Mouse (Mus musculus) erythroblast, embryonic 14.5 days (primary cell): ENCODE data around the gene Fndc10.

Source experiments
- GATA1 ChIP-seq: IDR thresholded peaks from 2 replicates; pipeline ENCODE4 v1.6.1; 2012; ENCODE audit warnings: low read length, inconsistent platforms, mixed read lengths
- TAL1 ChIP-seq: IDR thresholded peaks from 3 replicates; pipeline ENCODE4 v1.6.1; 2012; ENCODE audit warnings: low read length, inconsistent platforms, mixed read lengths

- TF ChIP-seq TAL1, result no peak
- no peak for TF ChIP-seq GATA1
Measured at GRCm38 (mm10) chr4:155708988-155709387, 14.8 kb downstream of the Fndc10 start.
